Mouse (Mus musculus) liver, adult 2 months (tissue): ENCODE measurements at regions not wholly inside any gene's neighbourhood (a gene's known extent, or its start where the extent isn't known, plus 50 kb on each side); places are given as distances from the start of the nearest gene placed in this dataset.

Source experiments
- CTCF ChIP-seq: fragments of 200-500 bp; IDR thresholded peaks from 2 replicates; pipeline ENCODE4 v1.5.1; 2011; ENCODE audit warnings: low read depth, low read length, control low read depth
- POLR2A ChIP-seq: fragments of 200-500 bp; IDR thresholded peaks from 2 replicates; pipeline ENCODE4 v1.6.1; 2011; ENCODE audit warnings: low read length, control low read depth; ENCODE audit not compliant: insufficient read depth; ENCODE audit errors: extremely low read depth

DNA sequence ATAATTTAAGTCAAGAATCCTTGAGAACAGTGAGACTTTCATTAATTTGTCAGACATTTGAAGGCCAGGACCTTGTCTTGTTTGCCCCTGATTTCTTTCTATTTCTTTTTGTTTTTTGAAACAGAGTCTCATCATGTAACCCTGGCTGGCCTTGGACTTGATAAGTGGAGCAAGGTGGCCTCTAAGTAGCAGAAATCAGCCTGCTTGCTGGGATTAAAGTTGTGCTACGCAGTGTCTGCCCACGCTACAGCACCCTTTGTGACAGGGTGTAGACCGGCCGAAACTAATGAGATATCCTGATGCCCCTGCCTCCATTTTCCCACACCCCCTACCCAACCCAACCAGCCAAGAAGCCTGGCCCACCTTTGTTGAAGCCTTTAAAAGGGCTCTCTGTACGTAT lies 108.6 kb downstream of the Gja1 start:
- TF ChIP-seq CTCF = no peak
- no peak for TF ChIP-seq POLR2A
